Mouse (Mus musculus) heart, adult 8-10 months (tissue): ENCODE data around the gene Nlgn2. TPM values are rescaled to one million over a fixed set of nuclear protein-coding genes. Genes with fewer than 3 reads are reported as not detected.
A peak's percentile ranks its signal among the peaks of the same experiment; 100 is the strongest.

Experiments used
- DNase-seq: peaks from one replicate; pipeline ENCODE4 v3.0.0; 2022; ENCODE audit warnings: low spot score
- total RNA-seq, 4 experiments: library from RNA; stranded (reverse); gene quantifications; 2 replicates each; pipeline ENCODE4 v1.2.4; 2022

Gene Nlgn2
- total RNA-seq, 4 experiments from 2014 or later = 3.1 to 6.9 (median 4.3) TPM

DNA sequence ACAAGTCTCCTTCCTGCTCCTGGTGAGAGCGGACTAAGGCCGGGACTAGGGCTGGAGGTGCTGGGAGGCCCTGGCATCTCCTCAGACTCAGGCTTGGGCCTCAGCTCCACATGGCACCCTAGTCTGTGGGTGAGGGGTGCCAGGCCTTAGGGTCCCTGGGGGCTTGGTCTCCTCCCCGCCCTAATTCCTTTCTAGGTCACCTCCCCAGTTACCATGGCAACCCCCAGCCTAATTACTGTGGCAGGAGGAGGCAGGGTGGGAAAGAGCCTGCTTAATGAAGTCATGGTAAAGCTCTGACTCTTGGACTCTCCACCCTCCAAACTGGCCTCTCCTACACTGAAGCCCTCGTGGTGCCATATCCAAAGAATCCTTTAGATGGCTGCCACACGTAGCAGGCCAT lies 8.8 kb downstream of the Nlgn2 start:
- no peak for DNase-seq

GRCm38 (mm10) chr11:69823456-69823855 lies 14.1 kb downstream of the Nlgn2 start:
- no peak for DNase-seq

DNA sequence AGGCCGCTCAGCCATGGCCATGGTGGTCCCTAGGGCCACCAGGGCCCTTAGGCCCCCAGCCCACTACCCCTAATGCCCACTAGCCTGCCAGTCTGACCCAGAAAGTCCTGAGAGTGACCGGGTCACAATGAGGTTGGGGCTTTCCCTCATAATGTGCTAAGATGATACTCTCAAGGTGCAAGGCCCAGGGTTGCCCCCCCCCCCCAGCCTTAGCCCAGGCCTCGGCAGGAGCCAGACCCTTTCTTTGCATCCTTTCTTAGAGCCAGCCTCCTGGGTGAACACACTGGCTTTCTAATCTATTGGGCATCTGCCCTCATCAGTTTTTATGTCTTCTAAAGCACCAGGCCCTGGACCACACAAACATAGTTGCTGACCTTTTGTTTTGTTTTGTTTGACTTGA lies 15.5 kb downstream of the Nlgn2 start, which contains the start of gene Spem1:
TSS of gene Spem1 (minus strand) at position 101 of the 400 bp plus-strand sequence.
- DNase-seq = no peak

DNA sequence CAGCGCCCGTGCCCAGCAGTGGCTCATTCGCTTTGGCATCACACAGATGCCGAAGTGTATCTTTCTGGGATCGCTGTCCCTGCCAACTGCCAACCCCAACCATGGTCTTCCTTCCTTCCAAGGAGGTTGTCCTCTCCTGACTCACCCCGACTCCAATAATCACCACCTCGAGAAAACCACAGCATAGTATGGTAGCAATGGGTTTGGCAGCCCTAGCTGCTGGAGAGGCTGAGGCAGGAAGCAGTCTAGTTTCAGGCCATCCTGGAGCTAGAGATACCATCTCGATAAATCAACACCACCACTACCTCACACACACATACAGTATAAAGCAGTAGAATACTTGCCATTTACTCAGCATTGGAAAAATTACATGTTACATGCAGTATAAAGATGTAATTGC lies 18.7 kb downstream of the Nlgn2 start:
- no peak for DNase-seq

DNA sequence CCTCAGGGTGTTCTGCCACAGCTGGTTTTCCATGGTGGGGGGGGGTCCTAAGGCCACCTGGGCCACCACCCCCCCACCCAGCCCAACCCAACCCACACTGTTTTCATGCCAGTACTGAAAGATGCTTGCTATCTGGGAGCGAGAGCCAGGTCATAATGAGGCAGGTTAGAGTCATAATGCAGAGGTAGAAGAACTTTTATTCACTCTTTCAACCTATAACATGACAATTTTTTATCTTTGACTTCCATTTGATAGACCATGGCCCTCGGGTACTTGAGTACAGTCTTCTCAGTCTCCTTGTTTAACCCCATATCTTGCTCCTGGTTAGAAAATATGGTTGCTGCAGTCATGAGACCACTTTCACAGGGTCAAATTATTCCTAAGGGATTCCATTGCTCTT lies 19.2 kb downstream of the Nlgn2 start, which contains the start of gene Spem2:
TSS of gene Spem2 (minus strand) at position 101 of the 400 bp plus-strand sequence.
- DNase-seq = no peak

DNA sequence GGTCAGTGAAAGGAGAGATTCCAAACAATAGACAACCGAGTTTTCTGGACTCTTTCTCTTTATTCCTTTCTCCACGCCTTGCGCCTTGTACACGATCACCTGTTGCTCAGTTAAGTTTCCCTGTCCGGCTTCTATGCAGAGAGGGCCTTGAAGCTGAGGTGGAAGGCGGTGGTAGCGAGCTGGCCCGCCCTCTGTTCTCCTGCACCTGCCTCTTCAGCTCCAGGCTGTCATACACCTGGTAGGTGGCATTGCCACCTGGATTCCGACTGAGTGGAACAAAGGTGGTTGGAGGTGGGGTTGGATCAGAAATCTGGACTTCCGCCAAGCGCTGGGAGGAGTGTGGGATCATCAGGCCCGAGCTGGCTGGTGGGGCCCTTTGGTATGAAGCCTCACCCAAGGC lies 21.1 kb downstream of the Nlgn2 start:
- no peak for DNase-seq

GRCm38 (mm10) chr11:69815155-69815554 lies 22.4 kb downstream of the Nlgn2 start, which contains the start of gene Gm39566:
Gene Gm39566 (minus strand): TSS chr11:69815298.
- DNase-seq = no peak

DNA sequence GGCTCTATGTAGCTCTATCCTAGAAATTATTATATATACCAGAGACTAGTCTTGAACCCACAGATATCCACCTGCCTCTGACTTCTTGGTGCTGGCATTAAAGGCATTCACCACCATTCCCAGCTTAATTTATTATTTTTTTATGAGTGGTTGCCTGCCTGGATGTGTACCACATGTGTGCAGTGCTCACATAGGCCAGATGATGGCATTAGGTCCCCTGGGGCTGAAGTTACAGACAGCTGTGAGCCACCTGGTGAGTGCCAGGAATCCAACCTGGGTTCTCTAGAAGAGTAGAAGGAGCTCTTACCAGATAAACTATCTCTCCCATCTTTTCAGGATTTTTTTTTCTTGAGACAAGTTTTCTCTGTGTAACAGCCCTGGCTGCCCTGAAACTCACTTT lies 27.3 kb downstream of the Nlgn2 start:
- no peak for DNase-seq

DNA sequence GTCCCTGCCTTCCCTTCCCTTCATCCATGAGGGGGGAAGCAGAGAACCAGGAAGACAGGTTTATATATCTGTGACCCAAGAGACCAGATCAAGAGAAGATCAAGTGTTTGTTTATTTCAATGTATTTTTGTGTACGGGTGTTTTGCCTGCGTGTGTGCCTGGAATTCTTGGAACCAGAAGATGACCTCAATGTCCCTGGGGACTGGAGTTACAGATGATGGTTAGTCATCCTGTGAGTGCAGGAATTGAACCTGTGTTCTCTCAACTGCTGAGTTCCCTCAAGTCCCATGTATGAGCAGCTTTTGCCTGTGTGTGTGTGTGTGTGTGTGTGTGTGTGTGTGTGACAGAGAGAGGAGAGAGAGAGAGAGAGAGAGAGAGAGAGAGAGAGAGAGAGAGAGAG lies 29.9 kb downstream of the Nlgn2 start:
- DNase-seq = no peak

DNA sequence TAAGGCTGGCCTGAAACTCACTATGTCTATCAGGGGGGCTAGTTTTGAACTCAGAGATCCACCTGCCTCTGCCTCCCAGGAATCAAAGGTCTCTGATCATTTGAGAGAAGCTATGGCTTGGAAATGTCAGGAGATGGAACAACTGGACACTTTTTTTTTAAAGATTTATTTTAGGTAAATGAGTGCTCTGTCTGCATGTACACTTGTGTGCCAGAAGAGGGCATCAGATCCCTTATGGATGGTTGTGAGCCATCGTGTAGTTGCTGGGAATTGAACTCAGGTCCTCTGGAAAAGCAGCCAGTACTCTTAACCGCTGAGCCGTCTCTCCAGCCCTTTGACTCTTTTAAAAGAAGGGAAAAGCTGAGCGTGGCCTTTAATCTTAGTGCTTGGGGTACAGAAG lies 31.2 kb downstream of the Nlgn2 start:
- no peak for DNase-seq

GRCm38 (mm10) chr11:69804972-69805909 lies 32.3 kb downstream of the Nlgn2 start, which contains the start of gene Tmem102:
Gene Tmem102 (minus strand): TSS chr11:69805624.
- no peak for DNase-seq

DNA sequence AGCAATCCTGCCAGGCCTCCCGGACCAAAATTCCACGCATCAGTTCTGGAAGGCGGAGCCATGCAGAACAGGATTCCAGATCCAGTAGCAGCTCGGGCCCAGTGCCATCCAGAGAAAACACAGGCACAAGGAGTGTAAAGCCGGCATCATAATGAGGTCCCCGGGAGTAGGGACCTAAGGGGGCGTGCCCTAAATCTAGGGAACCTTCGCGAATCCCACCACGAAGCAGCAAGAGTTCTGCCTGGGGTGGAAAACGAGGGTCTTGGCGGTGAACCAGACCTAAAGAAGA lies 33.0 kb downstream of the Nlgn2 start:
- DNase-seq = no peak

- peak; percentile 53 for DNase-seq
These were observed 33.6 kb downstream of the Nlgn2 start for GRCm38 (mm10) chr11:69803786-69804651.

DNA sequence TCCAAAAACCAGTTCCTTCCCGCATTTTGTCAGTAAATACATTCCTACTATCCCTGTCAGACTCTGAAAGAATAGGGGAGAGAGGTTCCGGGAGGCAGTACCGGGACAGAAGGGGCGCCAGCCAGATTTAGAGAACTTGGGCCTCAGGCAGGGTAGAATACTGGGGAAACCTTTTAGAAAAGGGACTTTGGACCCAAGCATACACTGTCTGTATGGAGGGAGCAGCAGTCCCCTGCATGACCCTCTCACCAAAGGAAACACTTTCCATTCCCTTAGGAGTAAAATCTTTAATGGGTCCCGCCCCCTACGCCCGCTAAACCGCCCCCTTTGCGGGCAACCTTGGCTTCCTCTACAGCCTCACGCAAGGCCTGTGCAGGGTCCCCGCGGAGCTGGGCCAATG lies 34.3 kb downstream of the Nlgn2 start:
- DNase-seq = no peak

DNA sequence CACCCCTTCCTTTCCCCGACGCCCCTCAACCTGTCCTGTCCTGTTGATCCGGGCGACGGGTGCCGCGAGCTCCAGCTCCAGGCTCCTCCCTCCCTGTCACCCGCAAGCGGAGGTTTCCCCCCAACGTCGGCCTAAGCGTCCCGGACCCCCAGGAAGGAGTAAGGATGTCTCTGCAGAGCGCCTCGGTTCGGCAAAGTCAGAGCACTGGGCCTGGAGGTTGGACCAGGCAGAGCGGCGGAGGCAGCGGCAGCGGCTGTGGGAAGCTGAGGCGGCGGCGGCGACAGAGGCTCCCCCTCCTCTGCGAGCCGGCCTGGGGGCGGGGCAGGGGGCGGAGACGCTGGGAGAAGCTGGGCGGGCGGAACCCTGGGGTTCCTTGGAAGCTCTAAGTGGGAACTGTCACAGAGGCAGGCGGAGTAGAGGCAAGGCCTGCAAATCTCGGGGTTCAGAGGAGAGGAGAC lies 34.9 kb downstream of the Nlgn2 start:
- DNase-seq = peak; percentile 89

DNA sequence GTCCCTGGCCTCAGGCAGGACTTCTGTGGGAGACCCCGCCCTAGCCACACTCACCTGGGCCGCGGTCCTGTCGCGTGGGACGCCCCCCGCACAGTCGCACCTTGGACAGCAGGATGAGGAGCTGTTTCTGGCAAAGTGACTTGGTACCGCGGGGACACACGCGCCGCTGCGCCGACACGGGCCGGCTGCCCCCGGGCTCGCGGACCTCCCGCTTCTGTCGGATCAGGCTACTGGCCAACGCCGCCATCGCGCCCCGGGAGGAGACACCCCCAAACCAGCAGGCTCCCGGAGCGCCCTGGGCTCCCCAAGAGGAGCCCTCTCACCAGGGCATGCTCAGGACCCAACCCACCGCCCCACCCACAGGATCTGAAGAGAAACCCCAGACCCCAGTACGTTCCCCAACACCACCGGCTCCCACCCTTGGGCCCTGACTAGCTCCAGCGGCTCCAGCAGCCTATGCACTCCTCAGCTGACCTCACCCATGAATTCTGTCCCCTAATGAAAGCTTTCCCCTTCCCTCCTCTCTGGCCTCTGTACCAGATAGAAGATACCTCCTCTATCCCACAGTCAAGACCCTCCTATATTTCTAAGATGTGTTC lies 36.1 kb downstream of the Nlgn2 start, which contains the start of gene Fgf11:
TSS of gene Fgf11 (minus strand) at position 479 of the 599 bp plus-strand sequence.
- DNase-seq = no peak

- no peak for DNase-seq
These were observed 37.0 kb downstream of the Nlgn2 start for GRCm38 (mm10) chr11:69800392-69801197.

GRCm38 (mm10) chr11:69800138-69800391 lies 37.5 kb downstream of the Nlgn2 start:
- DNase-seq = no peak

GRCm38 (mm10) chr11:69799394-69800137 lies 38.0 kb downstream of the Nlgn2 start:
- no peak for DNase-seq

DNA sequence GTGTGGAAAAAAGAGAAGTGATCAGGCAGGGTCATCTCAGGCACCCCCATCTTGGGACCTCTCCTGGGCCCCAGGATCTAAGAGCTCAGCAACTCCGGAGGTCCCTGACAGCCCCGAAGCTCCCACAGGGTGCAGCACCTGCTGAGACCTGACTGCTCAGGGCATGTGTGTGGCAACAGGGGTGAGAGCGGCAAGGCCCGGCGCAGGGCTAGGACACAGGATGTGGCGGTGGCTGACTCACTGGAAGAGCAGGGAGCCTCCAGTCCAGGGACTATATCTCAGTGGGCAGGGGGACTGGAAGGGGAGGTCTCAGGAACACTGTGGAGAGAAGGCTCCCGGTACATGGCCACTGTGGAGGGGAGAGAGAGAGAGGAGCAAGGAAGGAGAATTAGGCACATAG lies 39.7 kb downstream of the Nlgn2 start:
- no peak for DNase-seq
